Mouse (Mus musculus): ENCODE measurements around the gene Mtrex.

DNA sequence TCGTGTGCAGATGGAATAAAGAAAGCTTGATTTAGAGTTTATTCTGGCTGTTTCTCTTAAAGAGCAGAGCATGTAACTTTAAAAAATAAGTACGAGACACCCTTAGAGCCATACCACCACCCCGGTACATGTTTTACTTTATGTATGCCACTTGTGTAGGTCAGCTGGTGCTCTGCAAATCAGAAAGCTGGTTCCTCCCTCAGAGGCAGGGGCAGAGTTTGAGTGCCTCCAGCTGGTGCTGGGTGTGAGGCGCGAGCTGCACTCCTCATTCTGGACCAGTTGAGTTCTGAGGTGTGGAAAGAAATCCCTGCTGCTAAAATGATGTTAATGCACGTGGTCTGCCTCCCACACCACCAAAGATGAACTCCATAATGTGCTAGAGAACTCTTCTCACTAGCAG, 72.8 kb downstream of the Mtrex start:
- TF ChIP-seq ZC3H11A (IDR thresholded peaks at IDR 0.05; ENCODE audit: borderline replicate concordance, low read depth, low read length): no peak
- TF ChIP-seq CHD2 (IDR thresholded peaks at IDR 0.05; ENCODE audit: low read depth, low read length): no peak
- no peak for TF ChIP-seq MAFK (IDR thresholded peaks at IDR 0.05; ENCODE audit: insufficient read depth, low read depth, low read length)
- no peak for TF ChIP-seq ZNF384 (IDR thresholded peaks at IDR 0.05; ENCODE audit: low read depth, low read length)
